Mouse (Mus musculus): ENCODE results near the gene Cox20.
A peak's percentile ranks its signal among the peaks of the same experiment; 100 is the strongest.
"Not testable (repeated sequence)": the region's sequence is repeated elsewhere in the genome, so short reads cannot be mapped to it uniquely, and the experiment has no call there.

The Cox20 gene

DNA sequence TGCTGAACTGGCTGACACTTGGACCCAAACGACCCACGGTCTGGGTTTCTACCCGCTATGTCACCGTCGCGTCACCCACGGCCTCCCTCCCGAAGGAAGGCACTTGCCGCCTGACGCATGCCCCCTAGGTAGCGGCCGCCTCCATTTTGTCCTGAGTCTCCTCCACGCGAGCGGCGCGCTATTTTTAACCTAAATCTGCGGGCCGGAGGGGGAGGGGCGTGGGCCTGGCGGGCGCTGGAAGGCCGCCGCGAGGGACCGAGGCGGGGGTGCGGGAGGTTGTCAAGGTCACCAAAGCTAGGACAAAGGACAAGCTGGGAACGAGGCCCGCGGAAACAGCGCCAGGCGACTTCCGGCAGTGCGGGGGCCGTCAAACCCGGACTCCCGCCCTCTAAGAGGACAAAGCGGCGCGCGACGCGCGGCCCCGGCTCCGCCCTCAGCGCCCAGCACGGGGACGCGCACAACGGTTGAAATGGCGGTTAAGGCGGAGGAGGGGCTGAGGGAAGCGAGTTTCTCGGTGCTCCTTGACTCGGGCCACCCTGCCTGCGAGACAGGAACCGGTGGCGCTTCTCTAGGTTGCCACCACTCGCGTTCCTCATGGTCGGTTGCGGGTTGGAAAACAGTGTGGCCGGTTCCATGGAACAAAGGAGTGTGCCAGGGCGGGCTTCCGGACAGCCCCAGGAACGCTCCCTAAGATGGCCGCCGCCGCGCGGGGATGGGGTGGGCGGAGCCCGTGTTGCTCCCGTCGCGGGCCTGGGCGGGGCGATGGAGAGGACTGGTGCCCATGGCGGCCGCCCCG lies at the start of gene Cox20:
Cox20 (plus strand) TSS at position 742 of the 796 bp plus-strand sequence.
- DNase-seq (ENCODE audit: low spot score in 2 of 2), result peak; percentile 88 to 94

DNA sequence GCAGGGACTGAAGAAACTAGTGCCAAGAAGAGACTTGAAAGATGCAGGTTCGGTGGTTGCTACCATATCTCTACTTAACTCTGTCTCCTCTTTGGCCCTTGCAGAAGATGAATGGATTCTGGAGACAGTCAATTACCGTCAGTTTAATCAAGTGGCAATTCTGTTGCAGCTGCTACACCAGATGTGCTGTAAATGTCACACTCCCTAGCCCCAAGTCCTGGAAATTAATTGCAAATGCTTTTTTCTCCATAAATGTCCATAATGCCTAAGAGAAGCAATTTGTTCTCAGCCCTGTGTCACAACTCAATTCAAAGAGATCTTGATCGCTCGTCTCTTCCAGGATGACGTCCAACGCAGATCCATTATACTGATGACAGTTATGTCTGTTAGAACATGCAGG lies 48.3 kb upstream of the Cox20 start:
- no peak for DNase-seq (ENCODE audit: low spot score in 2 of 2)

DNA sequence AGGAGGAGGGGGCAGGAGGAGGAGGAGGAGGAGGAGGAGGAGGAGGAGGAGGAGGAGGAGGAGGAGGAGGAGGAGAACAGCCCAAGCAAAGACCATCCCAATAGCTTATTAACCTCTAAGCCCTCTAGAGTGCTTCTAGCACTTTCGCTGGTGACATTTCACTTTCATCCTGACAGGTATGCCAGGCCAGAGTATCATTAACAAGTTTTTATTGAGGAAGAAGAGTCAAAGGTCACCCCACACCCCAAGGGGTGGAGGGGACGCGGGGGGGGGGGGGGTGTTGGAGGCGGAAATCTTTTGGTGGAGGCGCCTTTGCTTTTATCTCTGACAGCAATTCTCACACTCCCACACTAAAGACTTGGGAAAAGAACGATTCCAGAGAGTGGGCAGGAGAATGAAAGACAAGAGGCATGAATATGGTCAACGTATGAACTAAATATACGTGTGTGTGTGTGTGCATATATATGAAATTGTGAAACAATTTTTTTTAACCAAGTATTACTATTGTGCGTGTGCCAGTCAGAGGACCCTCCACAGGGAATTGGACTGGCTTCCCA lies 43.7 kb upstream of the Cox20 start:
- peak in 1 of 2 experiments; percentile 8 for DNase-seq (ENCODE audit: low spot score in 2 of 2)

DNA sequence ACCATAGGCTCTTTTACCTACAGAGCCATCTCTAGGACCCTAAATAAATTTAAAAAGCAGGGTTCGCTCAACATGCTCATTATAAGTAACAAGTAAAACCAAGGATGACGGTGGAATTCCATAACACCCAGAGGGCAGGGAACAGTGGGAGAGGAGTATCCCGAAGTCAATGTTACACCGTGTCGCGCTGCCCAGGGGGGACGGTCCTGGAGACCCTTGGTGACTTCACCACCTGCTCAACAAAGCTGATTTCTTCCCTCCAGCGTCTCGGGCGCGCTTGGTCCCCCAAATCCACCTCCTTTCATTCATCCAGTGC lies 43.2 kb upstream of the Cox20 start:
- peak in 1 of 2 experiments; percentile 7 for DNase-seq (ENCODE audit: low spot score in 2 of 2)

DNA sequence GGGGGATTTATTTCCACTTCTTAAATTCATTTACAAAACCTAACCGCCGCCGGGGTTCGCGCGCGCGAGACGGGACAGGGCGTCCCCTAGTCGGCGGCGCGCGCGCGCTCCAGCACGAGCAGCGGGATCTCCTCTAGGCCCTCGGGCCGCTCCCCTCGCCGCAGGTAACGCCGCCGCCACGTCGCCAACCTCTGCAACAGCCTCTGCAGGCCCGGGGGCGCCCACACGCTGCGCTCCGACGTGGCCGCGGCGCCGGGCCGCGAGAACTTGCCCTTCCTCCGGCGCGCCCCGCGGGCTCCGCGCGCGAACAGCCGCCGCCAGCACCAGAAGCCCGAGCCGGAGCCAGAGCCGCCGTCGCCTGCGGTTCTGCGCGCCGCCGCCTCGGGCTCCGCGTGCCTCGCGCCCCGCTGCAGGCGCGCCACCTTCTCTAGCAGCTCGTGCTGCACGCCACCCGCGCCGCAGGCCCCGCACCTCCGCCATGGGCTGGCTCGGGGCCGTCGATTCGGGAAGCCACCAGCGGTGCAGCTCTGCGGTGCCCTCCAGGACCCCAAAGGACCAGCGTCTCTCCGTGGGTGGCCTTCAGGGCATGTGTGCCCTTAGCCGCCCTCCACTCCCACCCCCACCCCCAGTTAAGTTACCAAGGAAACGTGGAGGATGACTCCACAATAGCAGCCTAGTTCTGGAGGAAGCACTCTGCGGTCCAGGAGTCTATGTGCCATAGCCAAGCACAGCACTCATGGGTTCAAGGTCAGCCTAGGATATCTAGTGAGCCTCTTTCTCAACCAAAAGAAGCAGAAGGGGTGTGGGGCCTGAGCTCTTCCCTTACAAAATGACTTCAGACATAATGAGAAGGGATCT lies 42.6 kb upstream of the Cox20 start:
- peak; percentile 38 to 63 for DNase-seq (ENCODE audit: low spot score in 2 of 2)

DNA sequence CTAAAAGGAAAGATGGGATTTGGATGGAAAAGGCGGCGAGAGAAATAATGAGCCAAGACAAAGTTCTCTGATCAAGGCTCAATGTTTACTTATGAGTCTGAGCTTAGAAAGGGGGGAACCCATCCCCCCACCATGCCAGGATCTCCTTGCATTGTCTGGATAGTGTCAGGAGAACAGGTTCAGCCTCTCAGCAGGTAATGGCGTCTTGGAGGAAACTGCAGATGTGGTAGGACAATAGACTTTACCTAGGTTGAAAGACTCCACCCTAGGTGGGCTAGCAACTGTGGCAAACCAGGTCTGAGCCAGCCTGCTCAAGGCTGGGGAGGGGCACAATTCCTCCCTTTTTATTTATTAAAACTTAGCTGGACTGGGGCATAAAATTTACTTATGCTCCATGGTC lies 35.6 kb upstream of the Cox20 start:
- not testable (repeated sequence) for DNase-seq (ENCODE audit: low spot score in 2 of 2)

DNA sequence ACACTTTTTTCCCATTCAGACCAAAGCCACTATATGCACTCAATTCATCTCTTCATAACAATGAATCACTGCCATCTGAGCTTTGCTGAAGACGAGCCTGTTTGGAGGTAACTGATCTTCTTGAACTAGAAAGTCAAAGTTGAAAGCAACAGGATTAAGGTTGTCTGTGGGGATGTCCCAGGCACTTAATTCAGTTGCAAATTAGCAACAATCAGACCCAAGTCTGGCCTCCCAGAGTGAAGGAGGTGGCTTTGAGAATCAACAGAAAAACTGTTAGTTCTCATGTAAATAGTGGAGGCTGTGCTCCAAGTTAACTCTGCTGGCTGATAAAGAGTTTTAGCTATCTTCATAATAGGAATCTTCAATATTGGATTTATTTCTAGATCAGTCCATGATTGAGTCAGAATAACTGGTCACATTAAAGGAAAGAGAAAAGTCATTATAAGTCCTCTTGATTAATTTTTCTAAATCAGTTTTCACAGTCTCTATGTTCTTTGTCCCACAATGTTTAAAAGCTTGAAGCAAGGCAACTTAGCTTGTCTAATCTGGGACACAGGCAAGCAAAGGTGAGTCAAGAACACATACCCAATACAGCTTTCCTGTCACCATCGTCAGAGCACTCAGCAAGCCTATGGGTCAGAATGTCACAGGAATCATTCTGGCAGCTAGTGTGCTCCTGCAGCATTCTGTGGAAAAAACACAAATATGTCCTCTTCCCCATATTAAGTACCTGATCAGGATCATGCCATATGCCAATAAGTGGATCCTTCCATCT lies 34.8 kb upstream of the Cox20 start:
- DNase-seq (ENCODE audit: low spot score in 2 of 2), result no peak

DNA sequence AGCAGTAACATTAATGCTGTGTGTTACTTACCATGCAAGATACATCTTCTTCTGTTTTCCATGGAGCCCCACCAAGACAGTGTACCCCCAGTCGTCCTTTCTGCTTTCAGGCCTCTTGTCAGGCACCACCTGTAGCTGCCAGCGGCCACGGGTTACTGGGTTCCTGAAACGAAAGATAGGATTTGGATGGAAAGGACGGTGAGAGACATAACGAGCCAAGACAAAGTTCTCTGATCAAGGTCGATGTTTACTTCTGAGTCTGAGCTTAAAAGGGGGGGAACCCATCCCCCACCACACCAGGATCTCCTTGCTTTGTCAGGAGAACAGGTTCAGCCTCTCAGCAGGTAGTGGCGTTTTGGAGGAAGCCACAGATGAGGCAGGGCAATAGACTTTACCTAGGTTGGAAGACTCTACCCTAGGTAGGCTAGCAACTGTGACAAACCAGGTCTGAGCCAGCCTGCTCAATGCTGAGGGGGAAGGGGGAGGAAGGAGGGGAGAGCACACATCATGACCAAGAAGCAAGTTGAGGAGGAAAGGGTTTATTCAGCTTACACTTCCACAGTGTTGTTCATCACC lies 31.2 kb upstream of the Cox20 start:
- no peak for DNase-seq (ENCODE audit: low spot score in 2 of 2)

DNA sequence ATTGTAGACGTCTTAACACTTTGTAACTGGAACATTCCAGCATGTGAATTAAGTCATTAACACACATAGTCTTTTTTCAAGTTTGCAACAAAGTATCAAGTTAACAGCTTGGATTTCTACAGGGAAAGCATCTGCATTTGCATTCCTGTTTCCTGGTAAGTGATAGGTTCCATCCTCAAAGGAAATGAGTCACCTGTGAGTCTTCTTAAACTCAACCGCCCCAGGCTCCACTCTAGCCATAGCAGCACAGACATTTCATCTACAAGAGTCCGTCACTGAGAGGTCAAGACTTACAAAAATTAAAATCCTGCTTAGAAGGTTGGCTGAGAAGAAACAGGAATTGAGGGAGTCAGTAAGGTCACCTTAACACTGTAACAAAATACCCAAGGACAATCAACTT lies 27.2 kb upstream of the Cox20 start:
- no peak for DNase-seq (ENCODE audit: low spot score in 2 of 2)

DNA sequence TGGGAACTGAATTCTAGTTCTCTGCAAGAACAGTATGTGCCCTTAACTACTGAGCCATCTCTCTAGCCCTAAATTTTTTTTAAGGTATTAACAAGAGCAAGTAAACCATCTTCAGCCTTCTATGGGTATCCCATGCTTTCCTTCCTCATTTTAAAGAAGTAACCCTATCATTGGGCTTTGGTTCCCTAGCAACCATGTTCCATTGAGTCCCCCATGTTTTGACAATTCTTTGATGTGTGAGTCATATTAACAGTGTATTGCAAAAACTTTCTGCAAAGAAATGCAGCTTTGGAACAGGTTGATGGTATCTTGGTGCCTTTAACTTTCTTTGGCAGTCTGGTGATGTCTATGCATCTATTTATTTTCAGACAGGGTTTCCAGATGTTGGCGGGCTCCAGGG lies 24.9 kb upstream of the Cox20 start:
- no peak for DNase-seq (ENCODE audit: low spot score in 2 of 2)

DNA sequence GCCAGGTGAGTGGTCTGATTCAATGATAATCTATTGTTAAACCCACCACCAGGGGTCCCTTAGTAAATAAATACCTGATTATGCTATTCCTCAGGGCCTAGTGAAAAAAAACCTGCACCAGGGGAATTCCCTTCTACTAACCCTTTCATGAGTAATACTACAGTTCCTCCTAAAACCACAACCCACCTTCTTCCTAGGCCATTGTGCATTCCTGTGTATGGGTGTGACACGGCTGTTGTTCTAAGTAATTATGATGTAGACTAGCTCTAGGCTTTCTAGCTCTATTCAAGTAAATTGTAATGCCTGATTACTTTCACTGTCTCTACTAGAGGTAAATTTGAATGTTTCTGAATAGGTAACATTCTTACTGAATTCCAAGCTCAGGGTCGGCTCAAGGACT lies 17.7 kb upstream of the Cox20 start:
- DNase-seq (ENCODE audit: low spot score in 2 of 2), result not testable (repeated sequence)

DNA sequence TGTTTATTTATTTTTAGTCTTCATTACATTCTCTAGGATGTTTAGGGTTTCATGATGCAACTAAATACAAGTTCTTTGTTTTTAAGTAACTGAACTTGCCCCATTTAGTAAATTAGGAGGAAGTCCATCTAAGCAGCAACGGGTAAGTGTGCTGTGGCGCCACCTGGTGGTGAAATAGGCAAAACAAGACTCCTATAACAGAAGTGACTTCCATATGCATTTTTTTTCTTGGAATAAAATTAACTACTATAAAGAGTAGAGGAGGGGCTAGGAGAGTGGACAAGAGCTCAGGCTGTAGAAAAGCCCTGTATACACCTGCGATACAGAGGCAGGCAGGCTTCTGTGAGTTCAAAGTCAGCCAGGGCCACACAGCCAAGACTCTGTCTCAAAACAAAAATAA lies 15.5 kb upstream of the Cox20 start:
- peak in 1 of 2 experiments; percentile 75 for DNase-seq (ENCODE audit: low spot score in 2 of 2)

DNA sequence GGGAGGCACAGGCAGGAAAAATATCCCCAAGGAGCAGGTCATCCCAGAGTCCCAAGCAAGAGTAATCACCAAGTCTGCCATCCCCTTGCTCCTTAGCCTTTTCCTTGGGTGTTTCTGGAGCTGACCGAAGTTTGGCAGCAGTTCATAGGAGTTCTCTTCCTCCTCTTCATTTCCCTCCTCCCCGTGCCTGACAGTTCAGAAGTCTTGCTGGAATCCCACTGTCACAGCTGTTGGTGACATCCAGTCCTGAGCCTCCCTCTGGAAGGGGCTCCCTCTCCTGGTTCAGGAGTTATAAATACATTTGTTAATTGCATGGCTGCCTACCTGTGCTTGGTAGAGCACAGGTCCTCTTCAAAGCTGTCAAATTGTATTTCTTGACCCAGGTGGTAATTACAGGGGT lies 9.4 kb upstream of the Cox20 start:
- no peak for DNase-seq (ENCODE audit: low spot score in 2 of 2)

DNA sequence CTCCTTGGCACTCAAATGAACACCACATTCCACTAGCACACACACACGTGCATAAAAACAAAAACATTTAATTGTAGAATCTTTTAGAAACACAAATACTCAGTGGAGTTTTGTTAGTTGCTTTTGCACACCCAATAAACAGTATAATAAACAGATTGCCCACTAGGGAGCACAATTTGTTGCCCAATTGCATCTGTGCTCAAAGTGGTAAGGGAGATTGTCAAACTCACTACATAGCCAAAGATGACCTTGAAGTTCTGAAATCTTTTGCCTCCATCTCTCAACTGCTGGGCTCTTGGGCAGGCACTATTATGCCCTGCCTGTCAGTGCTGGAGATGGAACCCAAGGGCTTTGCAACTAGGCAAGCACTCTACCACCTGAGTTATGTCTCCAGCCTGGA lies 8.8 kb upstream of the Cox20 start:
- DNase-seq (ENCODE audit: low spot score in 2 of 2), result no peak

DNA sequence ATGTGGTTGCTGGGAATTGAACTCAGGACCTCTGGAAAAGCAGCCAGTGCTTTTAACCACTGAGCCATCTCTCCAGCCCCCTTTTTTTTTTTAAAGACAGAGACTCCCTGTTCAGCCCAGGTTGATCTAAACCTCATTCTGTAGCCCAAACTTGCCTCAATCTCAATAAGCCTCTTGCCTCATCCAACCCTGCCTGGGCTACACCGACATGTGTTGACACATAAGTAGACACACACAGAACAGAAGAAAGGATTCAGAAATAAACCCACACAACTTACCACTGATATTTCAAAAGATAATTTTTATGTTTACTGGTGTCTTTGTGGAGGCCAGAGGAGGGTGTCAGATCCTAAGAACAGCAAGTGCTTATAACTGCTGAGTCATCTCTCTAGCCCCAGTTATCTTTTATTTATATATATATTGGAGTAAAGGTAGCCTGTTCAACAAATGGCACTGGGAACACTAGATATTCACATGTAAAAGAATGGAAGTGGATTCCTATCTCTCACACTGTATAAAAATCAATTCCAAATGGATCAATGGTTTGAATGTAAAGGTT lies 5.8 kb upstream of the Cox20 start:
- no peak for DNase-seq (ENCODE audit: low spot score in 2 of 2)

DNA sequence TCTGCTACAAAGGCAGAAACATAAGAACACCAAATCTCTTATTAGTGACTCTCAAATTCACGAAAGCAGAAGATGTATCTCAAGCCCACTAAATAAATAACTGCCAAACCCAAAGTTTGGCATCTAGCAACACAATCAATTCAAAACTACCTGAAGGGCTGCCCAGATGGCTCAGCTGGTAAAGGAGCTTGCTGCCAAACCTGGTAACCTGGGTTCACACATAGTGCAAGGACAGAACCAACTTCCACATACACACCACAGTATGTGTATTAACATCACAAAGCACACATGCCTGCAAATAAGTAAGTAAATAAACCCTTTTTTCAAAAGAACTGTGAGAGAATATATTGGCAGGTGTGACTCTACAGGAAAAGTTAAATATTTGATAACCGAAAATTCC lies 4.7 kb upstream of the Cox20 start:
- no peak for DNase-seq (ENCODE audit: low spot score in 2 of 2)

DNA sequence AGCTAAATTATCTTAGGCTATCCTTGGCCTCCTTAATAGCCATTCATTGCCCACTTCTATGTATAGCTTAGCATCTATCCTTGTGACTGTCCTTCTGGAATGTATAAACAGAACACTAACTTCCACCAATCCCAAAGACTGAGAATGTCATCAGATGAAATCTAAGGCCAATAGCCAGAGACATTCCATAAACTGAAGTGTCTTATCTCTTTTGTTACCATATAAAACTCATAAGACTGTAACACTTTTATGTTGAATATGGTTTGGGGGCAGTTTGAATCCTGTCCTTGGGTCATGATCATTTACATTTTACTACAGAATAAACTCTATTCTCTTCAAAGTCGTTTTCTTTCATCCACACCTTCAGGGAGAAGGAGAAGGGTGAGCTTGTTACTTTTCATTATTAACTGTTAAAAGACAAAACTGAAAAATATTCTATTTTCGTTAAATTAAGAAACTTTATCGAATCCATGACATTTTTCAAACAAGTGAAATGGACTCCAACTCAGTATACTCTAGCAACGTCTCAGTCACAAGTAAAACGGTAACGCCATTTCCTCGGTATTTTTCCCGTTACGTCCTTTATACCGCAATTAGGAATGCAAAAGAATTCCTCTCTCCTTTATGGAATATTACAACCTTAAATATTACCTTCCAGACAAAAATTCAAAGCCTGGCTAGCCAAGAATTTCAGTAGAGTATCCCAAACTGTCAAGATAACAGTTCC lies 1.5 kb upstream of the Cox20 start:
- no peak for DNase-seq (ENCODE audit: low spot score in 2 of 2)

DNA sequence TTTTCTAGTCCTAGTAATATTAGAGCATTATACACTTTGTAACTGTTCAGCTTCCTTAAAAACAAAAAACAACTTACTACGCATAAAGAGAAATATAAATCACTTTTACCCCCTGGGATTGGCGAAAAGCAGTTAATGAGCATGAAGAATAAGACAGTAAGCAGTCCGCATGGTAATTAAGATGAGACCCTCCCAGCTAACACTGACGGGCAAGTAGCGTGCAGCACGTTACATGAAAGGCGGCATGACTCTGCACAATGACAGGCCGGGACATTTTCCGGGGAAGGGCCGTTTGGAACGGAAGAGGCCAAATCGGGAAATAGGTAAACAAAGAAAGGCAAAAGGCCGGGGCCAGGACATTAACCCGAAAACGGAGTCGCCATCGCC lies 935 bp upstream of the Cox20 start:
- DNase-seq (ENCODE audit: low spot score in 2 of 2), result peak in 1 of 2 experiments; percentile 79

DNA sequence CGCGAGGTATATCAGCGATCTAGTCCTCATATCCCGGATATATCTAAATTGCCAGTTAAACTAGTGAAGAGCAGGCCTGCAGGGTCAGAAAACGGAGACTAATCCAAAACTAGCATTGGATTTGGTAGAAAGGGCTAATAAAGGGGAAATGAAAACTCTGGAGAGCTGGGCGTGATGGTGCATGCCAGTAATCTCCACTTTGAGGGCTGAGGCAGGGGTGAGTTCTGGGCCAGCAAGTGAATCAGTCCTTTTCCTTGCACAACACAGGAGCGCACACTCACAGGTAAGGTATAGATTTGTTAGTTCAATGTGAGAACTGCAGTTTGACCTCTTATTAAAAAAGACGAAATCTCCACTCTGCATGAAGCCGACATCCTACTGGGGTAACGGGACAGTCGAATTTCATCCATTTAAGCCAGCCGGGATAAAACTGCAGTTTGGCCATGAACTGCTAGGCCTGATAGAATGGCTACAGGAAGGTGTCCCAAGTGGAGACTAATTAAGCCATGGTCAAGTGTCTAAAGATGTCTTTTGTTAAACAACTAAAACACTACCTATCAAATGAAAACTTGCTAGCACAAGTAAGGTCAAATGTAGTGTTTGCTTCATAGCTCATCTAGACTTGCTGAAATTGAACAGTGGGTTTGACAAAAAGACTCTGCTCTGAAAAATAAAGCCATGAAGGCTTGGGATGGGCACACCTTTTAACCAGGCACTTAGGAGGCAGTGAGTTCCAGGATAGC lies 536 bp downstream of the Cox20 start:
- DNase-seq (ENCODE audit: low spot score in 2 of 2), result no peak

All from left cerebral cortex, adult 9 months (tissue).